Mouse (Mus musculus) cerebellum, adult 2 months (tissue): ENCODE measurements around the gene Bahcc1.

Experiments
- CTCF ChIP-seq: fragments of 200-500 bp; IDR thresholded peaks from 2 replicates; pipeline ENCODE4 v1.5.1; 2011; ENCODE audit warnings: low read depth, mild to moderate bottlenecking, control low read depth, low read length, moderate library complexity, borderline replicate concordance; ENCODE audit not compliant: insufficient read depth
- POLR2A ChIP-seq: fragments of 200-500 bp; IDR thresholded peaks from 2 replicates; pipeline ENCODE4 v1.6.1; 2011; ENCODE audit warnings: low read length, control low read depth, borderline replicate concordance; ENCODE audit not compliant: insufficient read depth

DNA sequence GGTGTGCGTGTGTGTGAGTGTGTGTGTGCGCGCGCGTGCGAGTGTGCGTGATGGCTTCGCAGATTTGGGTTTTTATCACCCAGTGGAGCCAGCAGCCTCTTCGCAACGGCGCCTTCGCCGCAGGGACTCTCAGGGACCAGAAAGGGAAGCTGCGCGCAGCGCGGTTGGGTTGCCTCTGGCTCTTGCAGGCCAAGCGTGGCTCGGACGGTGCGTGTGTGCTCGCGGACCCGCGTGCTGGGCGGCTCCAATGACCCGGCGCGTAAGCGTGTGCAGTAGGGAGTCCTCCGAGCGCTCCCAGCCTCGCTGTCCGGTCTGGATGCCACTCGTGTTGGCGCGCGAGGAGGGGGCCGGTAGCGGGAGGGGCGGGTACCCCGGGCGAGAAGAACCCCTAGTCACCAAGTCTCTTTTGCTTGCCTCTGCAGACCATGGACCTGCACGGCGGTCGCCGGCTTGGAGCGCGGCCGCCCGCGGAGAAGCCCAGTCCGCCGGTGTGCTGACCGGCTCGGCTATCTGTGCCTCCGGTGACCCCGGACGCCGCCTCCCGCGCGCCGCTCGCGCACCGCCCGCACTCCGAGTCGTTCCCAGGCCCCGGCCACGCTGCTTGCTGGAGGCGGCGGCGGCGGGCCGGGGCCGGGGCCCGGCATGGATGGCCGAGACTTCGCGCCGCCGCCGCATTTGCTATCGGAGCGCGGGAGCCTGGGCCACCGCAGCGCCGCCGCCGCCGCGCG is 3.9 kb downstream of the Bahcc1 start:
- TF ChIP-seq CTCF (no peak), POLR2A (0 out of 2 replicates have a peak, but pooled peaks have one; percentile 34)
